Mouse (Mus musculus) ES-E14 (cell line): ENCODE results near the gene Fbxw9.

ENCODE experiments used
- CHD2 ChIP-seq: IDR thresholded peaks from 2 replicates; pipeline ENCODE4 v1.6.1; 2014; ENCODE audit warnings: mild to moderate bottlenecking, low read depth, low read length, inconsistent platforms
- HCFC1 ChIP-seq: IDR thresholded peaks from 2 replicates; pipeline ENCODE4 v1.6.1; 2012; ENCODE audit warnings: low read length, inconsistent platforms, borderline replicate concordance; ENCODE audit not compliant: insufficient read depth
- MAFK ChIP-seq: IDR thresholded peaks from 2 replicates; pipeline ENCODE4 v1.6.1; 2014; ENCODE audit warnings: mild to moderate bottlenecking, low read depth, low read length, inconsistent platforms; ENCODE audit not compliant: insufficient read depth

GRCm38 (mm10) chr8:85043619-85044018 is 16.2 kb upstream of the Fbxw9 start:
- TF ChIP-seq MAFK (no peak), HCFC1 (no peak), CHD2 (no peak)
